24 mouse cellular contexts compared by ENCODE assay signal in genomic region chr19:8806810-8807209, GRCm38 (mm10). TPM values are rescaled to one million over a fixed set of nuclear protein-coding genes. Genes with fewer than 3 reads are reported as not detected.
DNase-seq lines count a peak whose midpoint lies in the region; TF ChIP-seq lines count a peak whose summit lies in the region.
"Had no signal": no experiment of that assay in that cellular context is flagged by ENCODE, and none has a peak within 500 bp of the region (broad histone marks: within the 10 kb centered on the region; RNA-seq: fewer than 3 reads in every experiment).

No protein-coding gene starts in this region.

- DNase-seq in liver, adult 2 months (ENCODE audit: extremely low read depth, low read depth, low spot score): peak; percentile 33
- DNase-seq in liver: no peak
- peak; percentile 78 for DNase-seq in CH12.LX (ENCODE audit: extremely low read depth)
- DNase-seq in embryonic facial prominence, embryonic 10.5 days (ENCODE audit: low spot score): no peak
- no peak for DNase-seq in lung, postnatal 10 days
- no peak for DNase-seq in kidney, postnatal 4 days
- DNase-seq: adrenal gland, postnatal 25 days; cerebellum, adult 2 months; cerebellum, postnatal 25 days; gastrocnemius, postnatal 25 days; kidney, adult 9 months; kidney, postnatal 14 days; lung, embryonic 14.5 days; lung, postnatal 4 days; spleen, adult 18-20 months; thymus, adult 2 months had no signal

- no peak for TF ChIP-seq RAD21 in CH12.LX (IDR thresholded peaks at IDR 0.05; ENCODE audit: low read depth, low read length)

- in situ Hi-C loops in CH12.LX (cut with MboI; ENCODE audit: low pct_ligation_motif_present, low pct_unique_long_range_greater_than_20kb, low sequenced_read_pairs): no loop called here

- peaks cover 2% of the 10 kb centered on the region; the same call in 1 of the 2 replicates for H3K4me1 ChIP-seq in liver, adult 2 months (ENCODE audit: control insufficient read depth, insufficient read depth, low read length)
- H3K4me1 ChIP-seq in CH12.LX (ENCODE audit: control insufficient read depth in 1 of 2, insufficient read depth in 2 of 2): peaks cover 14 to 73% of the 10 kb centered on the region in 2 experiments
- 0 out of 2 replicates have a peak, but pooled peaks cover 7% of the 10 kb centered on the region for H3K4me1 ChIP-seq in brown adipose tissue, adult 24 weeks (ENCODE audit: control insufficient read depth, insufficient read depth, insufficient read length, low read length)
- H3K4me1 ChIP-seq in embryonic facial prominence, embryonic 10.5 days: peaks cover 10% of the 10 kb centered on the region

- H3K4me2 ChIP-seq in CH12.LX (ENCODE audit: insufficient read depth, low read depth, poor library complexity, severe bottlenecking): peak overlapping the region; percentile 72
- H3K4me2 ChIP-seq: embryonic facial prominence, embryonic 13.5 days; forebrain, embryonic 12.5 days; hindbrain, embryonic 14.5 days; limb, embryonic 13.5 days; lung, embryonic 14.5 days; midbrain, embryonic 11.5 days had no signal

- no peak for TF ChIP-seq CTCF in liver, adult 2 months (IDR thresholded peaks at IDR 0.05; ENCODE audit: low read depth, low read length)
- no peak for TF ChIP-seq CTCF in CH12.LX (conservative IDR thresholded peaks at IDR 0.05 in 1 of 2, IDR thresholded peaks at IDR 0.05 in 1 of 2; ENCODE audit: low read depth in 2 of 2, low read length in 2 of 2)

- 86% methylated on average over 5 of the region's 5 CpGs for WGBS in liver, adult 2 months
- 70% methylated on average over 5 of the region's 5 CpGs for WGBS in macrophage (ENCODE audit: missing documents)
- WGBS in embryonic facial prominence, embryonic 10.5 days: 92% methylated on average over 5 of the region's 5 CpGs

- no peaks in the 10 kb centered on the region for H3K27me3 ChIP-seq in liver, adult 2 months (ENCODE audit: control insufficient read depth, insufficient read depth, low read length)
- H3K27me3 ChIP-seq in CH12.LX (replicated peaks): no peaks in the 10 kb centered on the region
- no peaks in the 10 kb centered on the region for H3K27me3 ChIP-seq in embryonic facial prominence, embryonic 10.5 days (replicated peaks; ENCODE audit: low read depth, poor library complexity, severe bottlenecking)
- H3K27me3 ChIP-seq: embryonic facial prominence, embryonic 13.5 days; forebrain, embryonic 12.5 days; limb, embryonic 13.5 days had no signal

- H3K79me2 ChIP-seq in liver, adult 2 months (ENCODE audit: control insufficient read depth, insufficient read depth, low read length): no peaks in the 10 kb centered on the region
- H3K79me2 ChIP-seq in CH12.LX (replicated peaks; ENCODE audit: control insufficient read depth, extremely low read depth, insufficient read depth, poor library complexity, severe bottlenecking) (peaks cover 8% of the 10 kb centered on the region; the same call in 1 of the 2 replicates), macrophage (ENCODE audit: inconsistent target) (peaks cover 5% of the 10 kb centered on the region; the same call in 1 of the 2 replicates)

- H3K36me3 ChIP-seq in liver, adult 2 months (ENCODE audit: control insufficient read depth, insufficient read depth, low read length): peaks cover 19% of the 10 kb centered on the region
- H3K36me3 ChIP-seq in CH12.LX (replicated peaks in 1 of 2; ENCODE audit: control insufficient read depth in 1 of 2, insufficient read depth in 1 of 2, low read length in 1 of 2): peaks cover 26 to 53% of the 10 kb centered on the region in 2 experiments
- H3K36me3 ChIP-seq in macrophage (ENCODE audit: inconsistent target): peaks cover 17% of the 10 kb centered on the region
- H3K36me3 ChIP-seq in embryonic facial prominence, embryonic 10.5 days (replicated peaks): peaks cover 89% of the 10 kb centered on the region

- dilution Hi-C loops in CH12.LX (cut with MboI; ENCODE audit: extremely low pct_ligation_motif_present, extremely low pct_unique_long_range_greater_than_20kb, low sequenced_read_pairs): no loop called here

- H3K4me3 ChIP-seq in liver, adult 2 months (ENCODE audit: insufficient read depth, low read depth, low read length): no peak overlapping the region
- H3K4me3 ChIP-seq in CH12.LX (replicated peaks in 1 of 3; ENCODE audit: low read depth in 2 of 3, low read length in 2 of 3, poor library complexity in 1 of 3): peak overlapping the region; percentile 19 to 38 (median 36)
- no peak overlapping the region for H3K4me3 ChIP-seq in brown adipose tissue, adult 24 weeks (ENCODE audit: insufficient read depth, low read depth, low read length)
- no peak overlapping the region for H3K4me3 ChIP-seq in macrophage (ENCODE audit: inconsistent target)
- no peak overlapping the region for H3K4me3 ChIP-seq in embryonic facial prominence, embryonic 10.5 days
- H3K4me3 ChIP-seq: embryonic facial prominence, embryonic 13.5 days; erythroblast, embryonic 14.5 days; forebrain, embryonic 12.5 days; limb, embryonic 13.5 days had no signal

- peak; percentile 86 for TF ChIP-seq EP300 in CH12.LX (IDR thresholded peaks at IDR 0.05; ENCODE audit: low read length)

- no peaks in the 10 kb centered on the region for H3K9me3 ChIP-seq in CH12.LX (replicated peaks; ENCODE audit: low read length)
- H3K9me3 ChIP-seq in embryonic facial prominence, embryonic 10.5 days: no peaks in the 10 kb centered on the region
- H3K9me3 ChIP-seq: embryonic facial prominence, embryonic 13.5 days; forebrain, embryonic 12.5 days; limb, embryonic 13.5 days had no signal

- H3K9ac ChIP-seq in liver, adult 2 months (ENCODE audit: low read depth, low read length): no peak overlapping the region
- H3K9ac ChIP-seq in CH12.LX (ENCODE audit: insufficient read depth, low read depth): peak overlapping the region; percentile 57
- H3K9ac ChIP-seq: embryonic facial prominence, embryonic 13.5 days; forebrain, embryonic 12.5 days; hindbrain, embryonic 14.5 days; limb, embryonic 13.5 days; lung, embryonic 14.5 days had no signal

- TF ChIP-seq POLR2A in liver, adult 2 months (IDR thresholded peaks at IDR 0.05; ENCODE audit: extremely low read depth, insufficient read depth, low read length): no peak
- peak; percentile 47; the same call in 1 of the 2 replicates for TF ChIP-seq POLR2A in CH12.LX (IDR thresholded peaks at IDR 0.05; ENCODE audit: low read depth, low read length)

- no peak overlapping the region for H3K27ac ChIP-seq in liver, adult 2 months (replicated peaks; ENCODE audit: insufficient read depth, low read depth, low read length)
- peak overlapping the region; percentile 97 for H3K27ac ChIP-seq in CH12.LX (ENCODE audit: insufficient read depth, low read depth)
- peak overlapping the region; percentile 59; the same call in 1 of the 2 replicates for H3K27ac ChIP-seq in brown adipose tissue, adult 24 weeks (replicated peaks; ENCODE audit: low read depth, low read length)
- peak overlapping the region; percentile 18 for H3K27ac ChIP-seq in macrophage
- H3K27ac ChIP-seq in embryonic facial prominence, embryonic 10.5 days (replicated peaks): no peak overlapping the region
- H3K27ac ChIP-seq: embryonic facial prominence, embryonic 13.5 days; forebrain, embryonic 12.5 days; hindbrain, embryonic 14.5 days; limb, embryonic 13.5 days had no signal

RNA-seq across cellular contexts. Expression of gene Zbtb3, which starts 4.5 kb away (rescaled TPM):
- total RNA-seq in liver, adult 2 months (2014; rRNA removed): 0.20 and 0.37 TPM in 2 replicates
- polyA plus RNA-seq in liver, adult 2 months (2012; rRNA removed): 0.31 and 0.43 TPM in 2 replicates
- 2.4 and 2.5 TPM in 2 replicates for total RNA-seq in CH12.LX (2012; rRNA removed)
- total RNA-seq in CH12.LX (2014; rRNA removed): 1.1 and 2.2 TPM in 2 replicates
- polyA plus RNA-seq in CH12.LX (2012; ENCODE audit: insufficient read length, low read depth): 1.2 and 1.3 TPM in 2 replicates
- 1.2 and 2.8 TPM in 2 replicates for polyA plus RNA-seq in brown adipose tissue, adult 24 weeks (2012; ENCODE audit: insufficient read depth, insufficient read length, missing spikeins)
- 1 to 10 TPM in 19 of 26 experiments, under 1 TPM in 6, not detected in 1; 0.45 to 8.1 (median 3.1) TPM for total RNA-seq in macrophage (2018; cell fraction: chromatin; rRNA removed)
- total RNA-seq in macrophage (2018; cell fraction: cytosol; rRNA removed): 1 to 10 TPM in 24 of 26 experiments, under 1 TPM in 2; 0.86 to 7.2 (median 2.4) TPM
- 1 to 10 TPM in 22 of 26 experiments, under 1 TPM in 4; 0.64 to 8.3 (median 3.6) TPM for total RNA-seq in macrophage (2018; cell fraction: nucleus; rRNA removed)
- polyA plus RNA-seq in macrophage (2018): 1.5 to 2.4 TPM (median 2.0 TPM) in 3 replicates
- 6.5 and 6.9 TPM in 2 replicates for polyA plus RNA-seq in embryonic facial prominence, embryonic 10.5 days (2016; fragmentation: Nextera tagmentation; extraction: Ambion mirVana)

RNA-seq across cellular contexts. Expression of gene Polr2g, which starts 8.4 kb away (rescaled TPM):
- 25.2 and 26.6 TPM in 2 replicates for total RNA-seq in liver, adult 2 months (2014; rRNA removed)
- 12.9 and 13.2 TPM in 2 replicates for polyA plus RNA-seq in liver, adult 2 months (2012; rRNA removed)
- total RNA-seq in CH12.LX (2012; rRNA removed): 157 and 162 TPM in 2 replicates
- 173 and 182 TPM in 2 replicates for total RNA-seq in CH12.LX (2014; rRNA removed)
- 138 and 148 TPM in 2 replicates for polyA plus RNA-seq in CH12.LX (2012; ENCODE audit: insufficient read length, low read depth)
- 68.9 and 71.7 TPM in 2 replicates for polyA plus RNA-seq in brown adipose tissue, adult 24 weeks (2012; ENCODE audit: insufficient read depth, insufficient read length, missing spikeins)
- 10 to 100 TPM in 20 of 26 experiments, 1 to 10 TPM in 6; 1.6 to 68.0 (median 21.8) TPM for total RNA-seq in macrophage (2018; cell fraction: chromatin; rRNA removed)
- 100 to 1,000 TPM in 12 of 26 experiments, 10 to 100 TPM in 14; 78.4 to 148 (median 97.9) TPM for total RNA-seq in macrophage (2018; cell fraction: cytosol; rRNA removed)
- 10 to 100 TPM; 18.2 to 67.1 (median 36.1) TPM for total RNA-seq in macrophage (2018; cell fraction: nucleus; rRNA removed)
- 87.6 to 127 TPM (median 98.0 TPM) in 3 replicates for polyA plus RNA-seq in macrophage (2018)
- polyA plus RNA-seq in embryonic facial prominence, embryonic 10.5 days (2016; fragmentation: Nextera tagmentation; extraction: Ambion mirVana): 193 and 205 TPM in 2 replicates

RNA-seq across cellular contexts. Expression of gene Ttc9c, which starts 12.3 kb away (rescaled TPM):
- total RNA-seq in liver, adult 2 months (2014; rRNA removed): 15.6 and 18.5 TPM in 2 replicates
- 8.1 and 8.3 TPM in 2 replicates for polyA plus RNA-seq in liver, adult 2 months (2012; rRNA removed)
- 37.6 and 42.0 TPM in 2 replicates for total RNA-seq in CH12.LX (2012; rRNA removed)
- 56.5 and 57.2 TPM in 2 replicates for total RNA-seq in CH12.LX (2014; rRNA removed)
- 42.2 and 44.7 TPM in 2 replicates for polyA plus RNA-seq in CH12.LX (2012; ENCODE audit: insufficient read length, low read depth)
- polyA plus RNA-seq in brown adipose tissue, adult 24 weeks (2012; ENCODE audit: insufficient read depth, insufficient read length, missing spikeins): 27.1 and 28.9 TPM in 2 replicates
- total RNA-seq in macrophage (2018; cell fraction: chromatin; rRNA removed): 100 to 1,000 TPM in 1 of 26 experiments, 10 to 100 TPM in 24, 1 to 10 TPM in 1; 6.5 to 108 (median 37.4) TPM
- 10 to 100 TPM; 17.1 to 45.4 (median 34.0) TPM for total RNA-seq in macrophage (2018; cell fraction: cytosol; rRNA removed)
- total RNA-seq in macrophage (2018; cell fraction: nucleus; rRNA removed): 10 to 100 TPM; 15.7 to 94.7 (median 44.9) TPM
- polyA plus RNA-seq in macrophage (2018): 25.0 to 30.5 TPM (median 30.3 TPM) in 3 replicates
- 83.8 and 85.6 TPM in 2 replicates for polyA plus RNA-seq in embryonic facial prominence, embryonic 10.5 days (2016; fragmentation: Nextera tagmentation; extraction: Ambion mirVana)

RNA-seq across cellular contexts. Expression of gene Hnrnpul2, which starts 13.0 kb away (rescaled TPM):
- 19.5 and 19.6 TPM in 2 replicates for total RNA-seq in liver, adult 2 months (2014; rRNA removed)
- 11.2 and 11.6 TPM in 2 replicates for polyA plus RNA-seq in liver, adult 2 months (2012; rRNA removed)
- total RNA-seq in CH12.LX (2012; rRNA removed): 44.3 and 44.8 TPM in 2 replicates
- total RNA-seq in CH12.LX (2014; rRNA removed): 17.8 and 19.7 TPM in 2 replicates
- 81.6 and 94.1 TPM in 2 replicates for polyA plus RNA-seq in CH12.LX (2012; ENCODE audit: insufficient read length, low read depth)
- 31.0 and 31.1 TPM in 2 replicates for polyA plus RNA-seq in brown adipose tissue, adult 24 weeks (2012; ENCODE audit: insufficient read depth, insufficient read length, missing spikeins)
- 100 to 1,000 TPM in 16 of 26 experiments, 10 to 100 TPM in 10; 43.1 to 200 (median 123) TPM for total RNA-seq in macrophage (2018; cell fraction: chromatin; rRNA removed)
- total RNA-seq in macrophage (2018; cell fraction: cytosol; rRNA removed): 100 to 1,000 TPM in 1 of 26 experiments, 10 to 100 TPM in 25; 60.4 to 102 (median 80.2) TPM
- 100 to 1,000 TPM in 15 of 26 experiments, 10 to 100 TPM in 11; 61.1 to 164 (median 118) TPM for total RNA-seq in macrophage (2018; cell fraction: nucleus; rRNA removed)
- polyA plus RNA-seq in macrophage (2018): 74.0 to 130 TPM (median 81.5 TPM) in 3 replicates
- 4.8 and 5.0 TPM in 2 replicates for polyA plus RNA-seq in embryonic facial prominence, embryonic 10.5 days (2016; fragmentation: Nextera tagmentation; extraction: Ambion mirVana)

RNA-seq across cellular contexts. Expression of gene Taf6l, which starts 20.6 kb away (rescaled TPM):
- 4.7 and 5.2 TPM in 2 replicates for total RNA-seq in liver, adult 2 months (2014; rRNA removed)
- polyA plus RNA-seq in liver, adult 2 months (2012; rRNA removed): 5.1 and 5.3 TPM in 2 replicates
- total RNA-seq in CH12.LX (2012; rRNA removed) (25.5 and 29.2 TPM in 2 replicates), CH12.LX (2014; rRNA removed) (20.4 and 22.2 TPM in 2 replicates)
- polyA plus RNA-seq in CH12.LX (2012; ENCODE audit: insufficient read length, low read depth) (24.8 and 25.7 TPM in 2 replicates), macrophage (2018) (11.3 to 16.9 TPM (median 15.6 TPM) in 3 replicates)
- polyA plus RNA-seq in brown adipose tissue, adult 24 weeks (2012; ENCODE audit: insufficient read depth, insufficient read length, missing spikeins): 4.2 and 8.6 TPM in 2 replicates
- 10 to 100 TPM; 19.4 to 71.5 (median 42.4) TPM for total RNA-seq in macrophage (2018; cell fraction: chromatin; rRNA removed)
- total RNA-seq in macrophage (2018; cell fraction: cytosol; rRNA removed): 10 to 100 TPM; 12.3 to 19.2 (median 15.6) TPM
- total RNA-seq in macrophage (2018; cell fraction: nucleus; rRNA removed): 10 to 100 TPM; 10.4 to 47.8 (median 26.1) TPM
- 44.7 and 46.3 TPM in 2 replicates for polyA plus RNA-seq in embryonic facial prominence, embryonic 10.5 days (2016; fragmentation: Nextera tagmentation; extraction: Ambion mirVana)

Comparison
In these comparisons a context has a peak if more than half of its experiments do, and no peak if none do; other contexts are left out.
1. DNase-seq: peak in liver, adult 2 months (single experiment) and CH12.LX (single experiment); none in liver (single experiment), embryonic facial prominence, embryonic 10.5 days (single experiment), lung, postnatal 10 days (single experiment) and kidney, postnatal 4 days (0 of 2).
2. H3K27ac ChIP-seq: peak in CH12.LX (single experiment), brown adipose tissue, adult 24 weeks (single experiment) and macrophage (single experiment); none in liver, adult 2 months (single experiment) and embryonic facial prominence, embryonic 10.5 days (single experiment).
3. H3K4me3 ChIP-seq: peak in CH12.LX (3 of 3); none in liver, adult 2 months (single experiment), brown adipose tissue, adult 24 weeks (single experiment), macrophage (single experiment) and embryonic facial prominence, embryonic 10.5 days (single experiment).